Mouse (Mus musculus) megakaryocyte, embryonic 14.5 days (primary cell): ENCODE results near the gene Gar1. TPM values are rescaled to one million over a fixed set of nuclear protein-coding genes. Genes with fewer than 3 reads are reported as not detected.

Experiments used
- H3K27me3 ChIP-seq: replicated peaks from 2 replicates; pipeline ENCODE3; 2012; ENCODE audit warnings: inconsistent platforms
- H3K36me3 ChIP-seq: replicated peaks from 2 replicates; pipeline ENCODE3; 2012; ENCODE audit warnings: low read length, inconsistent platforms, mixed read lengths
- H3K4me1 ChIP-seq: 2 replicates; pipeline ENCODE4 v1.6.1; 2012; ENCODE audit warnings: inconsistent platforms
- H3K4me3 ChIP-seq: replicated peaks from 2 replicates; pipeline ENCODE3; 2012; ENCODE audit warnings: moderate library complexity, mild to moderate bottlenecking, inconsistent platforms
- H3K9me3 ChIP-seq: 2 replicates; pipeline ENCODE4 v1.6.1; 2012; ENCODE audit warnings: inconsistent platforms
- FLI1 ChIP-seq: IDR thresholded peaks from 2 replicates; pipeline ENCODE4 v1.6.1; 2012; ENCODE audit warnings: low read length, inconsistent platforms, mixed read lengths
- GATA1 ChIP-seq: IDR thresholded peaks from 3 replicates; pipeline ENCODE4 v1.6.1; 2012; ENCODE audit warnings: mixed read lengths, low read length, inconsistent platforms, borderline replicate concordance
- polyA plus RNA-seq: library from polyadenylated mRNA; stranded (reverse); fragments of >175 nt; gene quantifications from 2 replicates; pipeline ENCODE4 v1.2.3, GENCODE M21; 2012; ENCODE audit warnings: low replicate concordance; ENCODE audit not compliant: insufficient read depth

Gene Gar1
- polyA plus RNA-seq: 15.5 and 64.1 TPM in 2 replicates

- Histone ChIP-seq H3K4me3 (peak within 1 kb of the TSS; percentile 99), H3K9me3 (no peaks in the 10 kb centered on the region), H3K36me3 (peaks cover 24% of the 10 kb centered on the region), H3K27me3 (peaks cover 1% of the 10 kb centered on the region), H3K4me1 (peaks cover 45% of the 10 kb centered on the region)
- TF ChIP-seq GATA1: no peak
- peak; percentile 92; the same call in 1 of the 2 replicates for TF ChIP-seq FLI1
Observed at GRCm38 (mm10) chr3:129831035-129831568, at the start of gene Gar1. Gene Gar1, minus strand, starts transcription at chr3:129831396.

GRCm38 (mm10) chr3:129879913-129880312, 48.7 kb upstream of the Gar1 start:
- TF ChIP-seq GATA1 (no peak), FLI1 (no peak)
- Histone ChIP-seq H3K4me1 (peaks cover 57% of the 10 kb centered on the region), H3K36me3 (no peaks in the 10 kb centered on the region), H3K27me3 (peaks cover 2% of the 10 kb centered on the region), H3K9me3 (0 out of 2 replicates have a peak, but pooled peaks cover 4% of the 10 kb centered on the region), H3K4me3 (peak overlapping the region; percentile 100)

GRCm38 (mm10) chr3:129879131-129879757, 48.0 kb upstream of the Gar1 start:
- no peaks in the 10 kb centered on the region for H3K36me3 ChIP-seq
- 0 out of 2 replicates have a peak, but pooled peaks cover 7% of the 10 kb centered on the region for H3K9me3 ChIP-seq
- peaks cover 57% of the 10 kb centered on the region for H3K4me1 ChIP-seq
- H3K27me3 ChIP-seq: peaks cover 2% of the 10 kb centered on the region
- H3K4me3 ChIP-seq: peak overlapping the region; percentile 100
- TF ChIP-seq GATA1 (no peak), FLI1 (no peak)

GRCm38 (mm10) chr3:129878405-129879021, 47.3 kb upstream of the Gar1 start, which contains the start of gene Pla2g12a:
Gene Pla2g12a, plus strand, starts transcription at chr3:129878606.
- Histone ChIP-seq H3K36me3 (no peaks in the 10 kb centered on the region), H3K4me3 (peak within 1 kb of the TSS; percentile 100), H3K27me3 (peaks cover 2% of the 10 kb centered on the region), H3K9me3 (0 out of 2 replicates have a peak, but pooled peaks cover 7% of the 10 kb centered on the region), H3K4me1 (peaks cover 53% of the 10 kb centered on the region)
- no peak for TF ChIP-seq FLI1
- no peak for TF ChIP-seq GATA1

GRCm38 (mm10) chr3:129877327-129877726, 46.1 kb upstream of the Gar1 start:
- peaks cover 41% of the 10 kb centered on the region for H3K4me1 ChIP-seq
- peaks cover 2% of the 10 kb centered on the region for H3K27me3 ChIP-seq
- no peaks in the 10 kb centered on the region for H3K36me3 ChIP-seq
- TF ChIP-seq FLI1 (no peak), GATA1 (no peak)
- 0 out of 2 replicates have a peak, but pooled peaks cover 7% of the 10 kb centered on the region for H3K9me3 ChIP-seq
- no peak overlapping the region for H3K4me3 ChIP-seq

GRCm38 (mm10) chr3:129863698-129864097, 32.5 kb upstream of the Gar1 start:
- no peaks in the 10 kb centered on the region for H3K36me3 ChIP-seq
- H3K4me3 ChIP-seq: no peak overlapping the region
- TF ChIP-seq FLI1 (no peak), GATA1 (no peak)
- H3K27me3 ChIP-seq: no peaks in the 10 kb centered on the region
- H3K9me3 ChIP-seq: peaks cover 12% of the 10 kb centered on the region
- H3K4me1 ChIP-seq: no peaks in the 10 kb centered on the region

- H3K9me3 ChIP-seq: peaks cover 22% of the 10 kb centered on the region
- H3K27me3 ChIP-seq: no peaks in the 10 kb centered on the region
- no peaks in the 10 kb centered on the region for H3K36me3 ChIP-seq
- TF ChIP-seq GATA1: no peak
- TF ChIP-seq FLI1: no peak
- no peaks in the 10 kb centered on the region for H3K4me1 ChIP-seq
- H3K4me3 ChIP-seq: no peak overlapping the region
Observed at GRCm38 (mm10) chr3:129862592-129862991, 31.4 kb upstream of the Gar1 start.

- Histone ChIP-seq H3K9me3 (no peaks in the 10 kb centered on the region), H3K27me3 (peaks cover 3% of the 10 kb centered on the region), H3K4me3 (no peak overlapping the region), H3K4me1 (peaks cover 7% of the 10 kb centered on the region), H3K36me3 (no peaks in the 10 kb centered on the region)
- TF ChIP-seq GATA1 (no peak), FLI1 (no peak)
Observed at GRCm38 (mm10) chr3:129846846-129847245, 15.7 kb upstream of the Gar1 start.

- H3K4me3 ChIP-seq: no peak overlapping the region
- H3K9me3 ChIP-seq: no peaks in the 10 kb centered on the region
- H3K4me1 ChIP-seq: peaks cover 7% of the 10 kb centered on the region
- H3K27me3 ChIP-seq: peaks cover 3% of the 10 kb centered on the region
- H3K36me3 ChIP-seq: no peaks in the 10 kb centered on the region
- TF ChIP-seq GATA1 (no peak), FLI1 (no peak)
Observed at GRCm38 (mm10) chr3:129845868-129846267, 14.7 kb upstream of the Gar1 start.

- TF ChIP-seq FLI1: no peak
- TF ChIP-seq GATA1: no peak
- H3K27me3 ChIP-seq: peaks cover 1% of the 10 kb centered on the region
- peaks cover 11% of the 10 kb centered on the region for H3K4me1 ChIP-seq
- no peaks in the 10 kb centered on the region for H3K9me3 ChIP-seq
- H3K4me3 ChIP-seq: no peak overlapping the region
- H3K36me3 ChIP-seq: no peaks in the 10 kb centered on the region
Observed at GRCm38 (mm10) chr3:129838017-129838416, 6.8 kb upstream of the Gar1 start.
